In genomic region chr11:117312936-117313335, GRCm38 (mm10) we compare ENCODE assay signal across 7 mouse cellular contexts.
A peak's percentile ranks its signal among the peaks of the same experiment; 100 is the strongest.
DNase-seq lines count a peak whose midpoint lies in the region; ATAC-seq and TF ChIP-seq lines count a peak whose summit lies in the region.

No protein-coding gene starts in this region.

- H3K9ac ChIP-seq in forebrain, embryonic 15.5 days (replicated peaks): no peak overlapping the region
- H3K9ac ChIP-seq in intestine, embryonic 16.5 days (ENCODE audit: low read depth, low read length): peak overlapping the region; percentile 39; the same call in 1 of the 2 replicates
- H3K9ac ChIP-seq in lung, postnatal 0 days (replicated peaks; ENCODE audit: low read depth): no peak overlapping the region

- H3K4me1 ChIP-seq in forebrain, embryonic 15.5 days: peaks cover 79% of the 10 kb centered on the region
- peaks cover 91% of the 10 kb centered on the region for H3K4me1 ChIP-seq in intestine, embryonic 16.5 days (ENCODE audit: control insufficient read depth, insufficient read depth, low read length)
- H3K4me1 ChIP-seq in lung, postnatal 0 days (ENCODE audit: insufficient read depth, low read depth, low read length): peaks cover 57% of the 10 kb centered on the region

- 47% methylated on average over 8 of the region's 8 CpGs for WGBS in forebrain, embryonic 15.5 days
- WGBS in intestine, embryonic 16.5 days: 37% methylated on average over 8 of the region's 8 CpGs
- 35% methylated on average over 8 of the region's 8 CpGs for WGBS in lung, postnatal 0 days

- peak overlapping the region; percentile 63; the same call in 1 of the 2 replicates for H3K27ac ChIP-seq in forebrain, embryonic 15.5 days (replicated peaks)
- peak overlapping the region; percentile 80 for H3K27ac ChIP-seq in intestine, embryonic 16.5 days (ENCODE audit: low read length)
- peak overlapping the region; percentile 90 for H3K27ac ChIP-seq in lung, postnatal 0 days (ENCODE audit: low read length)

- no peak for TF ChIP-seq EP300 in lung, postnatal 0 days (IDR thresholded peaks at IDR 0.05)

- peak overlapping the region; percentile 41 for H3ac ChIP-seq in C2C12 (ENCODE audit: control insufficient read depth, insufficient read length, low read depth)

- no peak overlapping the region for H3K4me3 ChIP-seq in C2C12 (ENCODE audit: insufficient read depth, poor library complexity, severe bottlenecking)
- H3K4me3 ChIP-seq in forebrain, embryonic 15.5 days: no peak overlapping the region
- H3K4me3 ChIP-seq in intestine, embryonic 16.5 days (ENCODE audit: low read length): no peak overlapping the region
- no peak overlapping the region for H3K4me3 ChIP-seq in lung, postnatal 0 days (ENCODE audit: low read depth, low read length)

- H3K79me3 ChIP-seq in C2C12 (ENCODE audit: low read depth): peaks cover 85% of the 10 kb centered on the region

- no peak for ATAC-seq in forebrain, embryonic 15.5 days (replicated peaks)
- ATAC-seq in intestine, embryonic 16.5 days: peak; percentile 23; the same call in 1 of the 2 replicates
- no peak for ATAC-seq in lung, postnatal 0 days

- no peak overlapping the region for H3K4me2 ChIP-seq in forebrain, embryonic 15.5 days (replicated peaks)
- H3K4me2 ChIP-seq in intestine, embryonic 16.5 days (ENCODE audit: low read depth, low read length): no peak overlapping the region
- no peak overlapping the region; the same call in 1 of the 2 replicates for H3K4me2 ChIP-seq in lung, postnatal 0 days (replicated peaks; ENCODE audit: low read depth, low read length)

- peaks cover 100% of the 10 kb centered on the region for H3K79me2 ChIP-seq in C2C12 (ENCODE audit: control insufficient read depth, insufficient read depth)

- peak; percentile 78 for DNase-seq in NIH3T3 (ENCODE audit: low read depth)
- DNase-seq in lung, postnatal 0 days (ENCODE audit: low spot score): peak; percentile 66
- peak; percentile 57 for DNase-seq in splenic B cell, adult 2 months (ENCODE audit: low read depth, low spot score)
- no peak for DNase-seq in left cerebral cortex, adult 9 months (ENCODE audit: low spot score in 2 of 2)

- no peaks in the 10 kb centered on the region for H3K27me3 ChIP-seq in C2C12 (ENCODE audit: control insufficient read depth, insufficient read depth, insufficient read length)
- H3K27me3 ChIP-seq in forebrain, embryonic 15.5 days: no peaks in the 10 kb centered on the region
- no peaks in the 10 kb centered on the region for H3K27me3 ChIP-seq in intestine, embryonic 16.5 days (replicated peaks; ENCODE audit: control insufficient read depth, insufficient read depth, low read length)
- H3K27me3 ChIP-seq in lung, postnatal 0 days (replicated peaks; ENCODE audit: insufficient read depth, low read length): no peaks in the 10 kb centered on the region
- no peaks in the 10 kb centered on the region for H3K27me3 ChIP-seq in splenic B cell, adult 2 months (ENCODE audit: control insufficient read depth, insufficient read depth, low read length, poor library complexity, severe bottlenecking)

- TF ChIP-seq CTCF in C2C12 (IDR thresholded peaks at IDR 0.05; ENCODE audit: control insufficient read depth, insufficient read depth, insufficient read length): peak; percentile 75
- TF ChIP-seq CTCF in lung, postnatal 0 days (IDR thresholded peaks at IDR 0.05): peak; percentile 84

- no peaks in the 10 kb centered on the region for H3K9me3 ChIP-seq in forebrain, embryonic 15.5 days
- H3K9me3 ChIP-seq in intestine, embryonic 16.5 days (ENCODE audit: control insufficient read depth, low read length): no peaks in the 10 kb centered on the region
- H3K9me3 ChIP-seq in lung, postnatal 0 days (ENCODE audit: low read length): no peaks in the 10 kb centered on the region

- peaks cover 4% of the 10 kb centered on the region for H3K36me3 ChIP-seq in C2C12 (ENCODE audit: control insufficient read depth, insufficient read depth)
- H3K36me3 ChIP-seq in forebrain, embryonic 15.5 days: no peaks in the 10 kb centered on the region
- no peaks in the 10 kb centered on the region for H3K36me3 ChIP-seq in intestine, embryonic 16.5 days (ENCODE audit: control insufficient read depth, insufficient read depth, low read length)
- no peaks in the 10 kb centered on the region for H3K36me3 ChIP-seq in lung, postnatal 0 days (ENCODE audit: insufficient read depth, low read length)
- H3K36me3 ChIP-seq in splenic B cell, adult 2 months (ENCODE audit: control insufficient read depth, insufficient read depth, low read length, poor library complexity, severe bottlenecking): no peaks in the 10 kb centered on the region

TF ChIP-seq in C2C12, 6 proteins besides CTCF, POLR2A, EP300 and RAD21:
- TF ChIP-seq MYOG (IDR thresholded peaks at IDR 0.05; ENCODE audit: control insufficient read depth, extremely low read depth, insufficient read length) (no peak), CEBPB (IDR thresholded peaks at IDR 0.05; ENCODE audit: low read depth) (no peak), MAX (IDR thresholded peaks at IDR 0.05) (no peak), USF1 (IDR thresholded peaks at IDR 0.05; ENCODE audit: low read depth) (no peak), MYOD1 (IDR thresholded peaks at IDR 0.05; ENCODE audit: control insufficient read depth, insufficient read length, low read depth) (no peak), FOSL1 (IDR thresholded peaks at IDR 0.05; ENCODE audit: insufficient read depth, low read length, poor library complexity, severe bottlenecking) (no peak)

Comparison
In these comparisons a context has a peak if more than half of its experiments do, and no peak if none do; other contexts are left out.
1. DNase-seq: peak in NIH3T3 (single experiment), lung, postnatal 0 days (single experiment) and splenic B cell, adult 2 months (single experiment); none in left cerebral cortex, adult 9 months (0 of 2).
2. Peak in every context shown above with its lines, with median percentiles within 50 percentile points of each other: H3K27ac ChIP-seq.